Mouse (Mus musculus): ENCODE measurements around the gene Pinlyp. TPM values are rescaled to one million over a fixed set of nuclear protein-coding genes. Genes with fewer than 3 reads are reported as not detected.

The Pinlyp gene
- polyA plus RNA-seq, 1 experiment from 2014 or later, result 0.42 TPM

- Histone ChIP-seq H3K4me1 (peaks cover 10% of the 10 kb centered on the region), H3K4me2 (no peak overlapping the region), H3K27ac (no peak overlapping the region), H3K36me3 (no peaks in the 10 kb centered on the region), H3K9me3 (no peaks in the 10 kb centered on the region), H3K4me3 (no peak overlapping the region), H3K9ac (no peak overlapping the region), H3K27me3 (peaks cover 31% of the 10 kb centered on the region)
- no peak for ATAC-seq (ENCODE audit: insufficient number of reproducible peaks, insufficient read depth, low FRiP score, low TSS enrichment, low read depth)
- WGBS, result 87% methylated on average over 6 of the region's 6 CpGs
These were observed 39.0 kb upstream of the Pinlyp start for GRCm38 (mm10) chr7:24584876-24585275.

DNA sequence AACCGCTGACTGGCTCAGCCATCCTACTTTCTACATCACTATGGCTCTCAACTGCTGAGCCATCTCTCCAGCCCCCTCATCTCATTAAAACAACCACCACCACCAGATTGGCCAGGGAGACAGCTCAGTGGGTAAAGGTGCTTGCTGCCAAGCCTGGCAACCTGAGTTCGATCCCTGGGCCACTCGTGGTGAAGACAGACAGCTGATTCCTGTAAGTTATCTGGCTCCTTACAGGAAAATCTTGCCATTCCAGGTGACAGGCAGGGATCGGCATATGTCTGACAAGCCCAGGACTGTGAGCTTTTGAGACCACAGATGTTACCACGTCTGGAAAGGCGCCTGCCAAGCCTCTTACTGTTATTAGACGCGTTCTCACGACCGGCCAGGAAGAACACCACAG lies 31.9 kb upstream of the Pinlyp start:
- no peak for ATAC-seq (ENCODE audit: insufficient number of reproducible peaks, insufficient read depth, low FRiP score, low TSS enrichment, low read depth)
- Histone ChIP-seq H3K4me3 (no peak overlapping the region), H3K4me2 (no peak overlapping the region), H3K27ac (no peak overlapping the region), H3K36me3 (peaks cover 7% of the 10 kb centered on the region; the same call in 1 of the 2 replicates), H3K27me3 (no peaks in the 10 kb centered on the region), H3K9ac (no peak overlapping the region), H3K4me1 (no peaks in the 10 kb centered on the region), H3K9me3 (no peaks in the 10 kb centered on the region)
- 92% methylated on average over 10 of the region's 10 CpGs for WGBS

DNA sequence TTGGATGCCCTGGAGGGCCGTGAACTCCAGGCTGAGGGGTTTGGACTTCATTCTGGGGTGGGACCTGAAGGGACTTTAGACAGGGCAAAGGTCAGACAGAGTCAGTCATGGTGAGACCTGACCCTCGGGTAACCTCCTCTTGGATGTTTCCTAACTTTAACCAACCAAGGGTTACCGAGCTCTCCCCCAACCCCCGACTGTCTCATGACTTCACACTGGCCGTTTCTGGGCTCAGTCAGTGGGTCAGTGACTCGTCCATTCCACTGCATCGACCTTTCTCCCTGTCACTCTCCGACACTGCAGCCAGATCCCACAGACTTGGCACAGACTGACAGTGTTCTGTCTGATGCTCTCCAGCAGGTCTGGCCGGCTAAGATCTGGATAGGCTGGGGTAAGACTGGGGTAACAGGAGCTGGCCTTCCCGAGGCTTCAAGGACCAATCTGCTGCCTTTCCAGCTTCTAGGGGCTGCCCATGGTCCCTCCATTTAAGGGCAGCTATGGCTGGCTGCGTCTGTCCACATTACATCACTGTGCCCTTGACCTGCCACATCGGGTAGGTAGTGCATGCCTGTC lies 28.4 kb upstream of the Pinlyp start:
- Histone ChIP-seq H3K27ac (no peak overlapping the region), H3K27me3 (no peaks in the 10 kb centered on the region), H3K4me2 (no peak overlapping the region), H3K4me1 (no peaks in the 10 kb centered on the region), H3K4me3 (no peak overlapping the region), H3K36me3 (peaks cover 40% of the 10 kb centered on the region), H3K9ac (no peak overlapping the region), H3K9me3 (no peaks in the 10 kb centered on the region)
- 47% methylated on average over 12 of the region's 12 CpGs for WGBS
- no peak for ATAC-seq (ENCODE audit: insufficient number of reproducible peaks, insufficient read depth, low FRiP score, low TSS enrichment, low read depth)

DNA sequence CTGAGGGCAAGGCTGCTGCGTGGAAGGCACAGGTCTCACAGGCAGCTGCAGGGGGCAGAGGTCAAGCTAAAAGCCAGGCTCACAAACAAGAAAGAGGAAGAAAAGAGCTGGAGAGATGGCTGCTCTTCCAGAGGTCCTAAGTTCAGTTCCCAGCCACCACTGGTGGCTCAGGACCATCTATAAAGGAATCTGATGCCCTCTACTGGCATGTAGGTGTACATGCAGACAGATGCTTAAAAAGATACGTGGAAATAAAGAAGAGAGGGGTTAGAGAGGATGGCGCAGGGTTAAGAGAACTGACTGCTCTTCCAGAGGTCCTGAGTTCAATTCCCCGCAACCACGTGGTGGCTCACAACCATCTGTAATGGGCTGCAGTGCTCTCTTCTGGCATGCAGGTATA lies 26.5 kb upstream of the Pinlyp start:
- no peak overlapping the region for H3K27ac ChIP-seq
- H3K4me1 ChIP-seq, result no peaks in the 10 kb centered on the region
- no peak for ATAC-seq (ENCODE audit: insufficient number of reproducible peaks, insufficient read depth, low FRiP score, low TSS enrichment, low read depth)
- H3K4me3 ChIP-seq, result no peak overlapping the region
- H3K4me2 ChIP-seq, result no peak overlapping the region
- H3K27me3 ChIP-seq, result no peaks in the 10 kb centered on the region
- no peaks in the 10 kb centered on the region for H3K9me3 ChIP-seq
- peaks cover 58% of the 10 kb centered on the region for H3K36me3 ChIP-seq
- 57% methylated on average over 5 of the region's 5 CpGs for WGBS
- no peak overlapping the region for H3K9ac ChIP-seq

DNA sequence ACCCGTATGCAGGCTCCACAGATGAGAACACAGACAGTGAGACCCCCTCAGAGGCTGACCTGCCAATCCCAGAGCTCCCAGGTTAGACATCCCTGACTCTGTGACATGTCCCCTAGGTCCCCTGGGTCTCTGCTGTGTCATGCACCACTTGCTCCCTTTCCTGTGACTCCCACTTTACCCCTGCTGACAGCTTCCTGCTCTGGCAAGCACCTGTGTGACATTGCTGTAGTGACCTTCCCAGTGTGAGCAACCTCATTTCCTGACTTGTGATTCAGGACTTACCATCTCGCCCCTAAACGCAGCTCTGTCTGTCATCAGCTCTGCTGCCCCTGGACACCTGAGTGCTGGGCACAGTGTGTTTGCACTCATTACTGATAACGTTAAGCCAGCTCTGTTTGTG lies 25.2 kb upstream of the Pinlyp start:
- no peak for ATAC-seq (ENCODE audit: insufficient number of reproducible peaks, insufficient read depth, low FRiP score, low TSS enrichment, low read depth)
- Histone ChIP-seq H3K27ac (no peak overlapping the region), H3K9me3 (no peaks in the 10 kb centered on the region), H3K9ac (no peak overlapping the region), H3K27me3 (no peaks in the 10 kb centered on the region), H3K4me3 (no peak overlapping the region), H3K4me2 (no peak overlapping the region), H3K4me1 (no peaks in the 10 kb centered on the region), H3K36me3 (peaks cover 72% of the 10 kb centered on the region)
- 88% methylated on average over 4 of the region's 4 CpGs for WGBS

DNA sequence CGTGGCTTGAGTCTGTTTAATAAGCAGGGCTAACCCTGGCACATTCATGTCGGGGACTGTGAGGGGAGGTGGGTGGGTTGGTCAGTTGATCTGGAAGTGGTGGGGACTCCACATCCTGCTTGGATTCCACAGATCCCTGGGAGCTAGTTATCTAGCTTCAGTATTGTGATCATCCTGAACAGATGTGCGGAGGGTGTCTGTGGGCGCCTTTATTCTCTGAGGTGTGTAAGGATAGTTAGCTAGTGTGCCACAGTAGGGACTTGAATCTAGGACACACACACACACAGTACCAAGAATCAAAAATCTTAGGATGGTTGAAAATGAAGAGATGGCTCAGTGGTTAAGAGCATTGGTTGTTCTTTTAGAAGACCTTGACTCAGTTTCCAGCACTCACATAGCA lies 22.6 kb upstream of the Pinlyp start:
- ATAC-seq (ENCODE audit: insufficient number of reproducible peaks, insufficient read depth, low FRiP score, low TSS enrichment, low read depth), result no peak
- 87% methylated on average over 4 of the region's 4 CpGs for WGBS
- no peaks in the 10 kb centered on the region for H3K9me3 ChIP-seq
- peaks cover 94% of the 10 kb centered on the region for H3K36me3 ChIP-seq
- no peak overlapping the region for H3K27ac ChIP-seq
- no peak overlapping the region for H3K4me3 ChIP-seq
- H3K27me3 ChIP-seq, result no peaks in the 10 kb centered on the region
- no peak overlapping the region for H3K9ac ChIP-seq
- no peak overlapping the region for H3K4me2 ChIP-seq
- H3K4me1 ChIP-seq, result no peaks in the 10 kb centered on the region

- H3K4me1 ChIP-seq, result no peaks in the 10 kb centered on the region
- H3K4me2 ChIP-seq, result no peak overlapping the region
- no peaks in the 10 kb centered on the region for H3K27me3 ChIP-seq
- H3K9me3 ChIP-seq, result no peaks in the 10 kb centered on the region
- H3K36me3 ChIP-seq, result peaks cover 90% of the 10 kb centered on the region
- no peak for ATAC-seq (ENCODE audit: insufficient number of reproducible peaks, insufficient read depth, low FRiP score, low TSS enrichment, low read depth)
- no peak overlapping the region for H3K9ac ChIP-seq
- H3K4me3 ChIP-seq, result no peak overlapping the region
- 94% methylated on average over 9 of the region's 9 CpGs for WGBS
- no peak overlapping the region for H3K27ac ChIP-seq
These were observed 20.3 kb upstream of the Pinlyp start for GRCm38 (mm10) chr7:24566206-24566605.

DNA sequence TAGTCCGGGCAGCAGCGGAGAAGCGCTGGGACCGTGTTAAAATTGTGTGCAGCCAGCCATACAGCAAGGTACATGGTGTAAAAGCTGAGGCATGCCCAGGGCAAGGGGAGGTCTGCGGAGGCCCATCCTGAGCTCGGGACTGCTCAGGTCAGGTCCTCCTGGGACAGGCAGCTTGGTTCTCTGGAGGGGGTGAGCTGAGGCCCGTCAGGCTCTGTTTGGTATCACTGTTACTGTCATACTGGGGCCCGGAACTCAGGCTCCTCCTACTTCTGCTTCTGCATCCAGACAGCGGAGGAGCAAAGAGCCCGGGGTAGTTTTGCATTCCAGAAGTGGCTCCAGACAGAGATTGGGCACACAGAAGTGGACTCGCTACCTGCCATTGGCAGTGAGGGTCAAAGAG lies 19.7 kb upstream of the Pinlyp start:
- ATAC-seq (ENCODE audit: insufficient number of reproducible peaks, insufficient read depth, low FRiP score, low TSS enrichment, low read depth), result no peak
- Histone ChIP-seq H3K27ac (no peak overlapping the region), H3K4me3 (no peak overlapping the region), H3K9me3 (no peaks in the 10 kb centered on the region), H3K4me2 (no peak overlapping the region), H3K27me3 (no peaks in the 10 kb centered on the region), H3K36me3 (peaks cover 89% of the 10 kb centered on the region), H3K9ac (no peak overlapping the region), H3K4me1 (no peaks in the 10 kb centered on the region)
- 89% methylated on average over 11 of the region's 11 CpGs for WGBS

DNA sequence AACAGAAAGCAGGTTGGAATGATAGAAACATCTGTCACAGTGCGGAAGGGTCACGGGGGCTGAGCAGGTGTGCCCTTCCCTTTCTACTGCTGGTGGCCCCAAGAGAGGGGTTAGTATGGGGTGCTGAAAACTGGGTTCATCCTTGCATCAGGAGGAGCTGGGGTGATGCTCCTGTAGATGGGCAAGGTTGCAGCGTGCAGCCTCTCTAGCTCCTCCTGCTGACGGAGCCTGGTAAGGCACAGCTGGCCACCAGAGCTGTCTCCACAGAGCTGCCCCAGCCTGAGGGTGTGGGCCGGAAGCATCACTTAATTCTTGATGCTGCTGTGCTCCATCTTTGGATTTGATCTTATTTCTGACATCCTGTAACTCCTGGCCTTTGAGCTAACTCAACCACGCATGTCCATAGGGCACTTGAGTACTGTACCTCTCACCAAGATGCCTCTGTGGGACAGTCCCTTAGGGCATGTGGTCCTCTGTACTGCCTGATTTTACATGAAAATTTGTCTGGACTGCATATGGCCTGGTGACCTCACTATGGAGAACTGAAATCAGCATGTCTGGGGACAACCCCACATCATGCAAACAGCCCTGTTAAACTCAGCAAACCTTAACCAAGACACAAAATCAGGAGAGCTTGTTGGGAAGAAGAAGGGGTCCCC lies 18.8 kb upstream of the Pinlyp start:
- Histone ChIP-seq H3K27me3 (no peaks in the 10 kb centered on the region), H3K36me3 (peaks cover 89% of the 10 kb centered on the region), H3K4me1 (no peaks in the 10 kb centered on the region), H3K27ac (no peak overlapping the region), H3K4me2 (no peak overlapping the region), H3K4me3 (no peak overlapping the region), H3K9ac (no peak overlapping the region), H3K9me3 (no peaks in the 10 kb centered on the region)
- 58% methylated on average over 6 of the region's 6 CpGs for WGBS
- ATAC-seq (ENCODE audit: insufficient number of reproducible peaks, insufficient read depth, low FRiP score, low TSS enrichment, low read depth), result no peak

DNA sequence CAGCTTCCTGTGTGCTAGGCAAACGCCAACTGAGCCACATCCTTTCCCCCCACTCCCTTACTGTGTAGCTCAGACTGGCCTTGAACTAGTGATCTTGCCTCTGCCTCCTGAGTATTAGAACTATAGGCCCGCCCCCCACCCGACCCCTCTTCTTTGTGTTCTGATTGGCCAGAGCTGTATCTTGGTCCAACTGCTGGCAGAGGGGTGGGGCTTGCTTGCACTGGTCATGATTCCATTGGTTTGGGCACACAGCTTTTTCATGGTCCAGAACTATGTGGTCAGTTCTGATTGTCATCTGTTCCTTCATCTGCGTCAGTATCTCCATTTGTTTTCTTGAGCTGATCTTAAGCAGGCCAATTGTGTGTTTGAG lies 17.9 kb upstream of the Pinlyp start:
- ATAC-seq (ENCODE audit: insufficient number of reproducible peaks, insufficient read depth, low FRiP score, low TSS enrichment, low read depth), result no peak
- WGBS, result 90% methylated on average over 4 of the region's 4 CpGs
- Histone ChIP-seq H3K36me3 (peaks cover 86% of the 10 kb centered on the region), H3K9ac (no peak overlapping the region), H3K9me3 (no peaks in the 10 kb centered on the region), H3K4me3 (no peak overlapping the region), H3K4me2 (no peak overlapping the region), H3K27ac (no peak overlapping the region), H3K4me1 (no peaks in the 10 kb centered on the region), H3K27me3 (no peaks in the 10 kb centered on the region)

- Histone ChIP-seq H3K9me3 (no peaks in the 10 kb centered on the region), H3K36me3 (peaks cover 85% of the 10 kb centered on the region), H3K27me3 (no peaks in the 10 kb centered on the region), H3K9ac (no peak overlapping the region), H3K4me2 (no peak overlapping the region), H3K27ac (no peak overlapping the region), H3K4me3 (no peak overlapping the region), H3K4me1 (no peaks in the 10 kb centered on the region)
- ATAC-seq (ENCODE audit: insufficient number of reproducible peaks, insufficient read depth, low FRiP score, low TSS enrichment, low read depth), result no peak
- WGBS, result 89% methylated on average over 8 of the region's 8 CpGs
These were observed 17.4 kb upstream of the Pinlyp start for GRCm38 (mm10) chr7:24563191-24563836.

DNA sequence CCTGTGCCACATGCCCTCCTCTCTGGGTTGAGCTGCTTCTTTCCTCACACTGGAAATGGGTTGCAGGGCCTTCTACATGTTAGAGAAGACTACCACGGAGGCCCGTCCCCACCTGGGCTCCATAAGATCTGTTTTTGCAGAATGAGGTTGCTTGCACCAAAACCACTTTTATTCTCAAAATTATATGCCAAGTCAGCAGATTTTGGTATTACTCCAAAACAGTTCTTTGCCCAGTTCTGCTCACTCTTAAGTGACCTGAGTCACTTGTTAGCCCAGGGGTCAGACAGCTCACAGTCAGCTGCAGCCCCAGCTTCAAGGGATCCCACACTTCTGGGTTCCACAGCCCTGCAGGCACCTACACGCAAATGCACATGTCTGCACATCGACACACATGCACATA lies 15.5 kb upstream of the Pinlyp start:
- no peak overlapping the region for H3K4me2 ChIP-seq
- H3K27me3 ChIP-seq, result no peaks in the 10 kb centered on the region
- WGBS, result 89% methylated on average over 4 of the region's 4 CpGs
- peaks cover 70% of the 10 kb centered on the region for H3K36me3 ChIP-seq
- H3K9ac ChIP-seq, result no peak overlapping the region
- H3K9me3 ChIP-seq, result no peaks in the 10 kb centered on the region
- H3K27ac ChIP-seq, result no peak overlapping the region
- no peaks in the 10 kb centered on the region for H3K4me1 ChIP-seq
- no peak overlapping the region for H3K4me3 ChIP-seq
- no peak for ATAC-seq (ENCODE audit: insufficient number of reproducible peaks, insufficient read depth, low FRiP score, low TSS enrichment, low read depth)

Data from embryonic facial prominence, embryonic 13.5 days (tissue).